Mouse (Mus musculus): ENCODE data around the gene Selenbp1. TPM values are rescaled to one million over a fixed set of nuclear protein-coding genes. Genes with fewer than 3 reads are reported as not detected.
"Not testable (repeated sequence)": the region's sequence is repeated elsewhere in the genome, so short reads cannot be mapped to it uniquely, and the experiment has no call there.

The Selenbp1 gene
- total RNA-seq, 4 experiments from 2014 or later = 10.2 to 21.5 (median 17.0) TPM

GRCm38 (mm10) chr3:94932279-94932678 is 577 bp upstream of the Selenbp1 start:
- not testable (repeated sequence) for DNase-seq (ENCODE audit: low spot score in 2 of 2)

GRCm38 (mm10) chr3:94933604-94934003 is 748 bp downstream of the Selenbp1 start:
- not testable (repeated sequence) for DNase-seq (ENCODE audit: low spot score in 2 of 2)

GRCm38 (mm10) chr3:94934564-94934963 is 1.7 kb downstream of the Selenbp1 start:
- DNase-seq (ENCODE audit: low spot score in 2 of 2) = not testable (repeated sequence)

GRCm38 (mm10) chr3:94935332-94935731 is 2.5 kb downstream of the Selenbp1 start:
- peak; percentile 44 to 56 for DNase-seq (ENCODE audit: low spot score in 2 of 2)

- DNase-seq (ENCODE audit: low spot score in 2 of 2) = not testable (repeated sequence)
Observed at GRCm38 (mm10) chr3:94936147-94936546, 3.3 kb downstream of the Selenbp1 start.

GRCm38 (mm10) chr3:94937194-94937593 is 4.3 kb downstream of the Selenbp1 start:
- DNase-seq (ENCODE audit: low spot score in 2 of 2) = not testable (repeated sequence)

GRCm38 (mm10) chr3:94940033-94940432 is 7.2 kb downstream of the Selenbp1 start:
- DNase-seq (ENCODE audit: low spot score in 2 of 2) = not testable (repeated sequence)

GRCm38 (mm10) chr3:94942211-94942967 is 9.5 kb downstream of the Selenbp1 start:
- not testable (repeated sequence) for DNase-seq (ENCODE audit: low spot score in 2 of 2)

- not testable (repeated sequence) for DNase-seq (ENCODE audit: low spot score in 2 of 2)
Observed at GRCm38 (mm10) chr3:94943706-94944105, 10.8 kb downstream of the Selenbp1 start.

- no peak for DNase-seq (ENCODE audit: low spot score in 2 of 2)
Observed at GRCm38 (mm10) chr3:94948066-94948614, 15.3 kb downstream of the Selenbp1 start.

GRCm38 (mm10) chr3:94949645-94950044 is 16.8 kb downstream of the Selenbp1 start:
- DNase-seq (ENCODE audit: low spot score in 2 of 2) = no peak

GRCm38 (mm10) chr3:94952806-94953205 is 19.9 kb downstream of the Selenbp1 start:
- no peak for DNase-seq (ENCODE audit: low spot score in 2 of 2)

GRCm38 (mm10) chr3:94953384-94953763 is 20.5 kb downstream of the Selenbp1 start:
- no peak for DNase-seq (ENCODE audit: low spot score in 2 of 2)

- DNase-seq (ENCODE audit: low spot score in 2 of 2) = peak; percentile 86 to 87
Observed at GRCm38 (mm10) chr3:94953764-94954616, 21.1 kb downstream of the Selenbp1 start, which contains the start of gene Rfx5. Gene Rfx5, plus strand, starts transcription at chr3:94954075.

- DNase-seq (ENCODE audit: low spot score in 2 of 2) = no peak
Observed at GRCm38 (mm10) chr3:94958295-94958694, 25.4 kb downstream of the Selenbp1 start.

- no peak for DNase-seq (ENCODE audit: low spot score in 2 of 2)
Observed at GRCm38 (mm10) chr3:94959871-94960270, 27.0 kb downstream of the Selenbp1 start.

GRCm38 (mm10) chr3:94960322-94960721 is 27.5 kb downstream of the Selenbp1 start:
- no peak for DNase-seq (ENCODE audit: low spot score in 2 of 2)

- no peak for DNase-seq (ENCODE audit: low spot score in 2 of 2)
Observed at GRCm38 (mm10) chr3:94964989-94965388, 32.1 kb downstream of the Selenbp1 start.

- no peak for DNase-seq (ENCODE audit: low spot score in 2 of 2)
Observed at GRCm38 (mm10) chr3:94965878-94966277, 33.0 kb downstream of the Selenbp1 start.

GRCm38 (mm10) chr3:94972552-94972951 is 39.7 kb downstream of the Selenbp1 start:
- no peak for DNase-seq (ENCODE audit: low spot score in 2 of 2)

GRCm38 (mm10) chr3:94973620-94974019 is 40.8 kb downstream of the Selenbp1 start:
- no peak for DNase-seq (ENCODE audit: low spot score in 2 of 2)

- DNase-seq (ENCODE audit: low spot score in 2 of 2) = no peak
Observed at GRCm38 (mm10) chr3:94974026-94974527, 41.2 kb downstream of the Selenbp1 start.

Data from gastrocnemius, adult 8-10 months (tissue).